Mouse (Mus musculus) hindbrain, embryonic 12.5 days (tissue): ENCODE measurements at regions not wholly inside any gene's neighbourhood (a gene's known extent, or its start where the extent isn't known, plus 50 kb on each side); places are given as distances from the start of the nearest gene placed in this dataset.

ENCODE experiments used
- ATAC-seq: fragments of 200-750 bp; cut with Nextera tagmentation; 2 replicates; pipeline ENCODE4 v1.8.0; 2017; ENCODE audit warnings: moderate TSS enrichment; ENCODE audit not compliant: low FRiP score
- H3K27ac ChIP-seq: fragments of 300-500 bp; sonication (generic); 2 replicates; pipeline ENCODE4 v1.5.1; 2016; ENCODE audit warnings: mild to moderate bottlenecking
- H3K27me3 ChIP-seq: fragments of 300-500 bp; sonication (generic); 2 replicates; pipeline ENCODE4 v1.6.1; 2016; ENCODE audit warnings: mild to moderate bottlenecking
- H3K36me3 ChIP-seq: fragments of 300-500 bp; sonication (generic); 2 replicates; pipeline ENCODE4 v1.6.1; 2016; ENCODE audit warnings: mild to moderate bottlenecking
- H3K4me1 ChIP-seq: fragments of 300-500 bp; sonication (generic); 2 replicates; pipeline ENCODE4 v1.6.1; 2016
- H3K4me2 ChIP-seq: fragments of 300-500 bp; sonication (generic); replicated peaks from 2 replicates; pipeline ENCODE4 v1.6.1; 2016; ENCODE audit warnings: mild to moderate bottlenecking
- H3K4me3 ChIP-seq: fragments of 300-500 bp; sonication (generic); 2 replicates; pipeline ENCODE4 v1.5.1; 2016; ENCODE audit warnings: mild to moderate bottlenecking
- H3K9ac ChIP-seq: fragments of 300-500 bp; sonication (generic); 2 replicates; pipeline ENCODE4 v1.6.1; 2016; ENCODE audit warnings: mild to moderate bottlenecking, moderate library complexity
- H3K9me3 ChIP-seq: fragments of 300-500 bp; sonication (generic); replicated peaks from 2 replicates; pipeline ENCODE4 v1.6.1; 2016; ENCODE audit warnings: mild to moderate bottlenecking
- WGBS: fragments of 180-500 bp; shearing (Covaris S2); methylation state at CpG from one replicate; pipeline ENCODE4 v1.1.7; 2016; 5-methylcytosine and 5-hydroxymethylcytosine counted together

DNA sequence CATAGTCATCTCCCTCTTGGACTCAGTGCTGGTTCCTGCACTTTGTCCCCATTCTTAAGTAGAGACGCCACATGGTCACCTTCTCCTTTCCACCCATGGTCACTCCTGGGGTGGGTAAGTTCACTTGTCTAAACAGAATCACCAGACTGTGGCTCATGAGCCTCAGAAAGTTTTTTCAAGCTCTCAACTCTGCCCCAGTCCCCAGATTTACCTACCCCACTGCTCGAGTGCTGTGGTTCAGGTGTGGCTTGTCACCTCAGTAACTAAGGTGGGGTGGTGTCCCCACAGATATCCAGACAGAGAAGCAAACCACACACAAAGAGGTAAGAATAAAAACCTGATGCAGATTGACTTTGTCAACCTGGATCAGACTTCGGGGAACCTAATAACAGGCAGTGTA is 87.6 kb downstream of the Rpl10-ps3 start:
- Histone ChIP-seq H3K4me1 (no peaks in the 10 kb centered on the region), H3K9ac (no peak overlapping the region), H3K4me3 (no peak overlapping the region), H3K27ac (no peak overlapping the region), H3K27me3 (no peaks in the 10 kb centered on the region), H3K4me2 (no peak overlapping the region), H3K9me3 (no peaks in the 10 kb centered on the region), H3K36me3 (no peaks in the 10 kb centered on the region)
- no peak for ATAC-seq
- 87% methylated on average over 3 of the region's 3 CpGs for WGBS

DNA sequence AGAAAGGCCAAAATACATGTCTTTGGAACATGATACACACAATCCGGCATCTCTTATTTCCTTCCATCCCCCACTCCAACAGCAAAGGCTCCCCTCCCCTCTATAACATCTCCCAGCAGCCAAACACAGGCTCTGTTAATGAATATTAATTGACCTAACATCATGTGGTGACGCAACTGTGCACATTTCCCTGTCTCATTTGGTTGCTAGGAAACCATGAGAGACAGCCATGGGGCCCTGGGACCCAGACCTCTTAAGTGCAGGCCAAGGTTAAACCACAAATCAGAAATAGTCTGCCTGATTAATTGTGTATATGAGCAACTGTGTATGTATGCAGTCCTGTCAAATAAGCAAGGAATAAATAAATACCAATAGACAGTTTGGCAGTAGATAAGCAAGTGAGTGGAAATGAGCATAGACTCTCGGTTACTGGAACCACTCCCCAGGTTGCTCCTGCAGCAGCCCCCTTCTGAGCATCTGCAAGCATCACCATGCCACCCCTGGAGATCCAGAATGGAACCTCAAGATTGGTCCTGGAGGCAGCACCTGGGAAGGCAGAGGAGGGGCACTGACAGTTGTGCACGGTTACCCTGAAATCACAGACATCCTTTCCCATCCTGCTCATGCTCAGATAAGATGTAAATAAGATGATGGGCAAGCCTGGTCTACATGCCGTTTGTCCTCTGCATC is 99.6 kb downstream of the Rpl10-ps3 start:
- Histone ChIP-seq H3K27ac (peak overlapping the region; percentile 74), H3K4me3 (no peak overlapping the region), H3K36me3 (no peaks in the 10 kb centered on the region), H3K4me1 (peaks cover 26% of the 10 kb centered on the region), H3K4me2 (0 out of 2 replicates have a peak overlapping the region, but pooled peaks have one; percentile 11), H3K9ac (no peak overlapping the region), H3K9me3 (no peaks in the 10 kb centered on the region), H3K27me3 (no peaks in the 10 kb centered on the region)
- ATAC-seq, result peak; percentile 94
- 30% methylated on average over 5 of the region's 5 CpGs for WGBS

DNA sequence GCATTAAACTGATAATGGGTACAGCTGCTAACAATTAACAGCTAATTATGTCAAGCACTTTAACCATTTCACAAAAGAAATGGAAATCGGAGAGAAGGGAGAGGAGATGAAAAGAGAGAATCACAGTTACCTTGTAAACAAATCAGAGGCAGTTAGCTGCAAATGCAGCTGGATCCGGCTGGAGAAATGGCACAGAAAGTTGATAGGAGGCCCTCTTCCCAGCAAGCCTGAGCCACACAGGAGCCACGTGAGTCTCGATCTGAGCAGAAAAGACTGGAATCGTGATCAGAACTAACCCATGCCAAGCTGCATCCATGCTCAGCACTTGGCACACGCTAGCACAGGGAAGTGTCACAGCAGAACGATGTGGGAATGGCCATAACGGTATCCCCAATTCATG is 103.8 kb downstream of the Rpl10-ps3 start:
- Histone ChIP-seq H3K9ac (no peak overlapping the region), H3K4me1 (peaks cover 33% of the 10 kb centered on the region), H3K9me3 (no peaks in the 10 kb centered on the region), H3K4me3 (no peak overlapping the region), H3K36me3 (no peaks in the 10 kb centered on the region), H3K27ac (no peak overlapping the region), H3K27me3 (no peaks in the 10 kb centered on the region), H3K4me2 (no peak overlapping the region)
- ATAC-seq, result no peak
- 52% methylated on average over 8 of the region's 8 CpGs for WGBS

DNA sequence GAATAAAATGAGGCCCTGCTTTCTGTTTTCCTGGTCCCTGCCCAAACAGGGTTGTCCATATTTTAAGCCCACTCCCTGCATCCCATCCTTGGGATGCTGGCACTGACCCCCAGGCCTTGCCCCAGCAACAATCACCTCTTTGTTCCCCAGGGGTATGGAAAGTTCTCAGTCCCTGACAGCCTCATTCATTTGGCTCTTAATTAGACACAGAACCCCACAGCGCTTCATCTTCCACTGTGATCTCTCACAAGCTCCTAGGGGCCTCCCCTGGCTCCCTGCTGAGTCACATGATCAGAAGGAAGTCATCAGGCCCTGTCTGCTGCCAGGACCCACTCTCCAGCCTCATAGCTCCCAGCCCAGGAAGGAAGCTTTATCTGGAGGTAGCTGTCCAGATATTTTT is 108.9 kb downstream of the Rpl10-ps3 start:
- Histone ChIP-seq H3K4me1 (peaks cover 15% of the 10 kb centered on the region), H3K36me3 (no peaks in the 10 kb centered on the region), H3K27ac (peak overlapping the region; percentile 8; the same call in 1 of the 2 replicates), H3K27me3 (no peaks in the 10 kb centered on the region), H3K4me3 (no peak overlapping the region), H3K4me2 (no peak overlapping the region), H3K9me3 (no peaks in the 10 kb centered on the region), H3K9ac (no peak overlapping the region)
- WGBS, result 6% methylated on average over 1 of the region's 1 CpGs
- peak; percentile 60; the same call in 1 of the 2 replicates for ATAC-seq

DNA sequence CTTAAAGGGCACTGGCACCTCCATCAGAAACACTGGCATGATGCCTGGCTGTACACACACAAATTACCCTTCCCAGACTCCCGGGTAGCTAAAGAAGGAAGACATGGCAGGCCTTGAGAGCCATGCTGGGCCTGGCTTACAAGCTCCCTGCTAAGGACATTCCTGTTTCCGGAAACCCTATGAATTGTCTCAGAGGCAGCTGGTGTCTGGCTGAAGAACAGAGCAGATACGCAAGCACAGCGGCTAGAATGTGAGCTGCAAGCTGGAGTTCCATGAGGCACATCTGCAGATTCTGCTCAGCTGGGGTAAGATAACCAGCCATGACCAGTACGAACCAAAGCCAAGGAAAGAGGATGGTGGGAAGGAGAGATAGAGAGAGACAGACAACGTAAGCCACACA is 110.1 kb downstream of the Rpl10-ps3 start:
- no peaks in the 10 kb centered on the region for H3K27me3 ChIP-seq
- ATAC-seq, result no peak
- H3K27ac ChIP-seq, result no peak overlapping the region

DNA sequence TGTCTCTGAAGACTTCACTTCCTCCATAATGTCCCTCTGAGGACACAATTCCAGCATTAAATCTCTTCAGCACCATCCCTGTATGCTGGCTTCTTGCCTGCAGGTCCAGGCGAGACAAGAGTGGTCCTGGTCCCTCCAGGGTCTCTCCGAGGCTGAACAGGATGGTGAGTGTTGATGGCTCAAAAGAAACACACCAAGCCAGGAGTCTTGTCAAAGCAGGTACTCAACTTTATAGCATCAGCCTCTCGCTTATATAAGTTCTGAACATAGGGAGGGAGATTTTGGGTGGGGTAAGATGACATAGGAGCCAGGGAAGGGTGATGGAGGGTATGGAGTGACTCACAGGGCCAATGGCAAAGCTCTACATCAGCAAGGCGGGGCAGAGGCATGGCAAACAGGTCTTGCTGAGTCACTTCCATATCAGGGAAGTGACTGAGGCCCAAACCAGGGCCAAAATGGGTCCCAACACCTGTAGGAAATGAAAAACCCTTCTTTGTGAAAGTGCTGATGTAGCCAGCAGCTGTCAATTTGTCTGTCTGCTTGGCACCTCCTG is 111.7 kb downstream of the Rpl10-ps3 start:
- Histone ChIP-seq H3K4me3 (no peak overlapping the region), H3K9me3 (no peaks in the 10 kb centered on the region), H3K36me3 (no peaks in the 10 kb centered on the region), H3K4me2 (no peak overlapping the region), H3K4me1 (peaks cover 15% of the 10 kb centered on the region), H3K27me3 (no peaks in the 10 kb centered on the region), H3K9ac (no peak overlapping the region), H3K27ac (no peak overlapping the region)
- ATAC-seq, result no peak
- WGBS, result 87% methylated on average over 4 of the region's 4 CpGs

More for the DNA sequence above, 110.1 kb downstream of the Rpl10-ps3 start:
- Histone ChIP-seq H3K4me2 (no peak overlapping the region), H3K4me3 (no peak overlapping the region), H3K4me1 (peaks cover 15% of the 10 kb centered on the region), H3K36me3 (no peaks in the 10 kb centered on the region), H3K9ac (no peak overlapping the region), H3K9me3 (no peaks in the 10 kb centered on the region)
- 77% methylated on average over 6 of the region's 6 CpGs for WGBS

DNA sequence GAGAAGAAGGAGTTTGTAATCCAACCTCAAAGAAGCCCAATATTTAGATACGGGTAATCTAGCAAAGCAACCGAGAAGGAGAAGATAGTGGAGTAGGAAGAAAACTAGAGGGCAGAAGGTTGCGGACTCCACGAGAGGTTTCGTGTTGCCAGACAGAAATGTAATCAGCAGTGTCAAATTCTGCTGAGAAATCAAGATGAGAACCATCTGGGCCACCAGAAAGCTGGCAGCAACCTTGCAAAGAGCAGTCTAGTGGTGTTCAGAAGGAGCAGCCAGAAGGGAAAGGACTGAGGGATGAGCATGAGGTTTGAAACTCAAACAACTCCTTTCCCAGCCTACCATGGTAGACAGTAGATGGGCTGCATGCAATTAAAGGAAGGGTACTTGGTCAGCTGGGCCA is 134.3 kb downstream of the Rpl10-ps3 start:
- 73% methylated on average over 5 of the region's 5 CpGs for WGBS
- Histone ChIP-seq H3K4me1 (no peaks in the 10 kb centered on the region), H3K9ac (no peak overlapping the region), H3K9me3 (no peaks in the 10 kb centered on the region), H3K27me3 (no peaks in the 10 kb centered on the region), H3K4me2 (no peak overlapping the region), H3K36me3 (no peaks in the 10 kb centered on the region), H3K4me3 (no peak overlapping the region), H3K27ac (no peak overlapping the region)
- no peak for ATAC-seq

DNA sequence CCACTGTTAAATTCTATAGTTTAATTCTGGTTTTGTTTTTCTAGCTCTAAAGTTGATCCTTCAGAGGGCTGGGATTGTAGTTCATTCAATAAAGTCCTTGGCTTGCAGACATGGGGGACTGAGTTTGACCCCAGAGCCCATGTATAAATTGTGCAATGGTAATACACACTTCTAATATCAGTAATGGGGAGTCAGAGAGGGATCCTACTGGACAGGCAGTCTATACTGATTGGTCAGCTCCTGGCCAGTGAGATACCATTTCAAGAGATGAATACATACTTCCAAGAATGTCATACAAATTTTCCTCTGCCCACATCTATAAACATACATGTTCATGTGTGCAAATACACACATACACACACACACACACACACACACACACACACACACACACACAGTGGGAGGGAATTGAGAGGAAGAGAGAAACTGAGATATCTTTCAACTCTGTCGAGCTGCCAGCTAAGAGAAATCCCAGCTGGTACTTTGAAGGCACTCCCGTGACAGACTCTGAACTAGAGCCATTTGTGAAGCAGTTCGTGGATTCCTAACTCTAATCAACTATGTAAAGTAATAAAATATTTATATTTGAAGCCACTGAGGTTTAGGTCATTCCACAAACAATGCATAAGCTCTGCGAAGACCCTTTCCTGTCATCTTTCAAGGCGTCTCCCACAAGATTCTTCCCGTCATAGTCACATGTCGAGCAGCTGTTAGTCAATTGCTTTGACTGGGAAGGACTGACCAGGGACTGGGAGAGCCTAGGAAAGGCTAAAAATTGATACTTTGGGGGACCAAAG is 145.1 kb downstream of the Rpl10-ps3 start:
- 82% methylated on average over 7 of the region's 7 CpGs for WGBS
- Histone ChIP-seq H3K27ac (no peak overlapping the region), H3K4me3 (no peak overlapping the region), H3K27me3 (no peaks in the 10 kb centered on the region), H3K4me2 (no peak overlapping the region), H3K36me3 (no peaks in the 10 kb centered on the region), H3K9ac (no peak overlapping the region), H3K4me1 (0 out of 2 replicates have a peak, but pooled peaks cover 3% of the 10 kb centered on the region), H3K9me3 (no peaks in the 10 kb centered on the region)
- no peak for ATAC-seq

DNA sequence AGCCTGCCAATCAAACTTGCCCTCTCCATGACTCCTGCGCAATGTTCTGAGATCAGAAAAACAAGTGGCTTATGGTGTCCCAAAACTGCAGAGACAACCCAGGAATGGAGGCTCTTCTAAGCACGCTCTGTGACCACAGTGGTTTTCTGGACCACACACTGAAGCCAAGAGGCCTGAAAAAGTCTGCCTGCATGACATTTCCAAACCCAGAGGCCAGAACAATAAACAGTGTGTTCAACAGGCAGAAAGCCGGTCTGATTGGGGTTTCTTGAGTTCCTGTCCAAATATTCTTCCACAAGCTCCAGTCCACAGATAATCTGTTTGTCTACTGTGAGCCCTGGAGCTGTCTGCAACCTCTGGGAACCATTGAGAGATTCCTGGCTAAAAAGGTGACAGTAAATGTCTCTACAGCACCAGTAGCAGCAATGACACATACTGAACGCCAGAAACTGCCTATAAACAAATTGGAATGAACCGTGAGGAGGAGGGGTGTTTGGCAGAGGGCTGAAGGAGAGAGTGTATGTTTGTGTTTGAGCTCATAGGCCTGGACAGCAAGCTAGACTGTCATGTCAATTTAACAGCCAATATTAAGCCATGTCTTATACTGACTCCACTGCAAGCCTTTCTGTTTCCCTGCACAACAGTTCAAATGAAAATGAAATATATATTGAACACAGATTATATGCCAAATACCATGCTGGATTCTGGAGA is 152.2 kb downstream of the Rpl10-ps3 start:
- Histone ChIP-seq H3K4me2 (no peak overlapping the region), H3K36me3 (no peaks in the 10 kb centered on the region), H3K9me3 (no peaks in the 10 kb centered on the region), H3K4me3 (no peak overlapping the region), H3K9ac (no peak overlapping the region), H3K27me3 (no peaks in the 10 kb centered on the region), H3K27ac (no peak overlapping the region), H3K4me1 (peaks cover 7% of the 10 kb centered on the region)
- 67% methylated on average over 5 of the region's 5 CpGs for WGBS
- ATAC-seq, result no peak

DNA sequence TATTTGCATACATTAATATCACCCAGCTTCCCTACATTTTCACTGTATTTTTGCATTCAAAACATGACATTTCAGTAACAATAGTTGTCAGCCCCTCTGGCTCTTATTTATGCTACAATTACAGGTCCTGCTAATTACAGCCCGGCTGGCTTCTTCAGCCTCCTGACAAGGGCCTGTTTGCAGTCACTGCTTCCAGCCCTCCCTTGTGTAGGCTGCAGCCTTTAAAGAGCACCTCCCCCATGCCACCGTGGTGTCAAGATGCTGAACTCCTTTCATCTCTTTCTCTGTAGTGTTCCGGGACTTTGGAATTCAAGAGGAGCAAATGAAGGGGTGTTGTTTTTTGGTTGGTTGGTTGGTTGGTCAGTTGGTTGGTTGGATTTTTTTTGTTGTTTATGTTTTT is 153.6 kb downstream of the Rpl10-ps3 start:
- Histone ChIP-seq H3K4me3 (no peak overlapping the region), H3K9ac (no peak overlapping the region), H3K27ac (no peak overlapping the region), H3K36me3 (no peaks in the 10 kb centered on the region), H3K9me3 (no peaks in the 10 kb centered on the region), H3K4me2 (no peak overlapping the region), H3K27me3 (no peaks in the 10 kb centered on the region), H3K4me1 (peaks cover 7% of the 10 kb centered on the region)
- ATAC-seq, result no peak
- WGBS, result 4% methylated on average over 3 of the region's 3 CpGs

DNA sequence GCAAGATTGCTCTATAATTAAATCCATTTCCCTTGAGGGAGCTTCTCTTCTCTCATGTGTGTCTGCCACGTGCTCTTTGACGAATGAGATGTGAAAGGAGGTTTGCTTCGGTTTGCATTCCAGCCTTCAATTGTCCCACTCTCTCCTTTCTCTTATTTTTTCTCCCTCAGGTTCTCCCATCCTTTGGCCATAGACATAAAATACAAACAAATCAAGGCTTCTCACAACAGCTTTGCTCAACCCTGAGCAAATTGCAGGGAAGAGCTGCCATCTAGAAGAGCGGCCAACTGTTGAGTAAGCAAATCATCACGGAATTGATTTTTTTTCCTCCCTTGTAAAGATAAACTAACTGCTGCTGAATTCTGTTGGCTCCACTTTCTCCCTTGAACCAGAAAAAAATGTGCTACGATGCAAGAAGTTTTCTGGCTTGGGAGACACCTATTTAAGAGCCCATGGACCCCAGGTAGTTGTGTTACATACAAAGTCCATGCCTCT is 156.1 kb downstream of the Rpl10-ps3 start:
- no peaks in the 10 kb centered on the region for H3K9me3 ChIP-seq
- H3K9ac ChIP-seq, result no peak overlapping the region
- peaks cover 7% of the 10 kb centered on the region for H3K4me1 ChIP-seq
- WGBS, result 66% methylated on average over 6 of the region's 6 CpGs
- no peaks in the 10 kb centered on the region for H3K27me3 ChIP-seq
- no peak overlapping the region for H3K4me2 ChIP-seq
- ATAC-seq, result no peak
- H3K4me3 ChIP-seq, result no peak overlapping the region
- no peaks in the 10 kb centered on the region for H3K36me3 ChIP-seq
- H3K27ac ChIP-seq, result no peak overlapping the region

DNA sequence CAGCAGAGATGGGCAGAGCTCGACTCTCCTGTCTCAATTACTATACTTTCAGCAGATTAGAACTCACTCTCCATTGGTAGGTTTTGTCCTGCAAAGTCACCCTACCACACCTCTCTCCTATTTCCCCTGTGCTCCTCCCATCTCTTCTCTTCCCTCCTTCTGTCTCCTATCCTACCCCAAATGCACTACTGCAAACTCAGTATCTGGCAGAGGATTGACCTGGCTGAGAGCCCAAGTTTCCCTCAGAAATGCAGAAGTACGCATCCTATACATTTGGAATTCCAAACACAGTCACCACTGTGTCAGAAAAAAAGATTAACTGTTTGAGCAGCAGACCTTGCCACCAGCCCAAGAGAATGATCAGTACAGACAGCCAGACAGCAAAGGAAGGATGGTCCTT is 163.4 kb downstream of the Rpl10-ps3 start:
- H3K9ac ChIP-seq, result no peak overlapping the region
- ATAC-seq, result no peak
- WGBS, result 58% methylated on average over 2 of the region's 2 CpGs

More for the DNA sequence above, 163.4 kb downstream of the Rpl10-ps3 start:
- Histone ChIP-seq H3K27me3 (no peaks in the 10 kb centered on the region), H3K36me3 (no peaks in the 10 kb centered on the region), H3K9me3 (no peaks in the 10 kb centered on the region), H3K4me1 (no peaks in the 10 kb centered on the region), H3K4me3 (no peak overlapping the region), H3K4me2 (no peak overlapping the region), H3K27ac (no peak overlapping the region)
